Mouse (Mus musculus) lung, postnatal 0 days (tissue): ENCODE measurements at regions not wholly inside any gene's neighbourhood (a gene's known extent, or its start where the extent isn't known, plus 50 kb on each side); places are given as distances from the start of the nearest gene placed in this dataset.

ENCODE experiments used
- CTCF ChIP-seq: IDR thresholded peaks from 2 replicates; pipeline ENCODE4 v1.5.1; 2016; ENCODE audit warnings: antibody characterized with exemption, mild to moderate bottlenecking
- EP300 ChIP-seq: IDR thresholded peaks from 2 replicates; pipeline ENCODE4 v1.6.1; 2016; ENCODE audit warnings: antibody characterized with exemption, mild to moderate bottlenecking, control low read depth

GRCm38 (mm10) chr8:115539600-115539999 is 168.0 kb downstream of the Maf start:
- TF ChIP-seq CTCF (no peak), EP300 (peak; percentile 71)
